Mouse (Mus musculus) bone marrow macrophage, adult 2 months (primary cell): ENCODE data around the gene Pnpla2. TPM values are rescaled to one million over a fixed set of nuclear protein-coding genes. Genes with fewer than 3 reads are reported as not detected.

ENCODE experiments used
- H3K27ac ChIP-seq: 2 replicates; pipeline ENCODE4 v1.5.1; 2012; ENCODE audit warnings: low read depth, low read length; ENCODE audit not compliant: insufficient read depth
- H3K4me1 ChIP-seq: 2 replicates; pipeline ENCODE4 v1.6.1; 2012; ENCODE audit warnings: low read length; ENCODE audit not compliant: control insufficient read depth, insufficient read depth
- H3K4me3 ChIP-seq: 2 replicates; pipeline ENCODE4 v1.5.1; 2012; ENCODE audit warnings: mild to moderate bottlenecking, low read length, moderate library complexity; ENCODE audit not compliant: insufficient read depth
- CTCF ChIP-seq: IDR thresholded peaks from 2 replicates; pipeline ENCODE4 v1.5.1; 2012; ENCODE audit warnings: low read depth, mild to moderate bottlenecking, low read length, moderate library complexity
- POLR2A ChIP-seq: IDR thresholded peaks from 2 replicates; pipeline ENCODE4 v1.6.1; 2012; ENCODE audit warnings: mild to moderate bottlenecking, low read depth, low read length, borderline replicate concordance
- polyA plus RNA-seq: library from polyadenylated mRNA; stranded (reverse); fragments of >200 nt; gene quantifications from 2 replicates; pipeline ENCODE4 v1.2.4, GENCODE M21; 2012; ENCODE audit not compliant: missing spikeins, insufficient read depth, insufficient read length

Pnpla2 gene
- polyA plus RNA-seq, 1 experiment = 94.0 TPM

GRCm38 (mm10) chr7:141481498-141482401 lies 26.8 kb downstream of the Pnpla2 start:
- H3K4me3 ChIP-seq = no peak overlapping the region
- no peak for TF ChIP-seq POLR2A
- no peak for TF ChIP-seq CTCF
- peaks cover 25% of the 10 kb centered on the region for H3K4me1 ChIP-seq
- no peak overlapping the region for H3K27ac ChIP-seq

- TF ChIP-seq POLR2A = no peak
- no peak for TF ChIP-seq CTCF
- Histone ChIP-seq H3K27ac (no peak overlapping the region), H3K4me1 (peaks cover 29% of the 10 kb centered on the region), H3K4me3 (no peak overlapping the region)
Observed at GRCm38 (mm10) chr7:141482531-141483024, 27.6 kb downstream of the Pnpla2 start.

- H3K4me1 ChIP-seq = peaks cover 29% of the 10 kb centered on the region
- TF ChIP-seq CTCF = no peak
- TF ChIP-seq POLR2A = no peak
- H3K4me3 ChIP-seq = no peak overlapping the region
- H3K27ac ChIP-seq = no peak overlapping the region
Observed at GRCm38 (mm10) chr7:141483114-141483653, 28.2 kb downstream of the Pnpla2 start.

GRCm38 (mm10) chr7:141484186-141485120 lies 29.5 kb downstream of the Pnpla2 start:
- Histone ChIP-seq H3K4me3 (no peak overlapping the region), H3K4me1 (peaks cover 31% of the 10 kb centered on the region), H3K27ac (no peak overlapping the region)
- TF ChIP-seq POLR2A = no peak

- no peak overlapping the region for H3K27ac ChIP-seq
- no peak overlapping the region for H3K4me3 ChIP-seq
- H3K4me1 ChIP-seq = peaks cover 35% of the 10 kb centered on the region
- no peak for TF ChIP-seq POLR2A
- no peak for TF ChIP-seq CTCF
Observed at GRCm38 (mm10) chr7:141485186-141485585, 30.2 kb downstream of the Pnpla2 start.

- H3K27ac ChIP-seq = no peak overlapping the region
- TF ChIP-seq POLR2A (no peak), CTCF (no peak)
- peaks cover 35% of the 10 kb centered on the region for H3K4me1 ChIP-seq
- no peak overlapping the region for H3K4me3 ChIP-seq
Observed at GRCm38 (mm10) chr7:141485606-141486005, 30.6 kb downstream of the Pnpla2 start.

- Histone ChIP-seq H3K4me1 (peaks cover 36% of the 10 kb centered on the region), H3K27ac (no peak overlapping the region), H3K4me3 (no peak overlapping the region)
- no peak for TF ChIP-seq POLR2A
- no peak for TF ChIP-seq CTCF
Observed at GRCm38 (mm10) chr7:141486239-141486638, 31.2 kb downstream of the Pnpla2 start.

- Histone ChIP-seq H3K27ac (no peak overlapping the region), H3K4me3 (no peak overlapping the region), H3K4me1 (peaks cover 39% of the 10 kb centered on the region)
- TF ChIP-seq POLR2A = no peak
- TF ChIP-seq CTCF = no peak
Observed at GRCm38 (mm10) chr7:141487141-141487540, 32.1 kb downstream of the Pnpla2 start.

- Histone ChIP-seq H3K4me3 (no peak overlapping the region), H3K27ac (peak overlapping the region; percentile 77), H3K4me1 (peaks cover 39% of the 10 kb centered on the region)
- TF ChIP-seq POLR2A (no peak), CTCF (peak; percentile 42; the same call in 1 of the 2 replicates)
Observed at GRCm38 (mm10) chr7:141491151-141491550, 36.2 kb downstream of the Pnpla2 start.

GRCm38 (mm10) chr7:141492738-141493137 lies 37.7 kb downstream of the Pnpla2 start:
- TF ChIP-seq CTCF (no peak), POLR2A (no peak)

More at GRCm38 (mm10) chr7:141492738-141493137, 37.7 kb downstream of the Pnpla2 start:
- no peak overlapping the region for H3K27ac ChIP-seq
- H3K4me3 ChIP-seq = no peak overlapping the region
- H3K4me1 ChIP-seq = peaks cover 38% of the 10 kb centered on the region
